Mouse (Mus musculus) kidney, adult 8-10 months (tissue): Measurements from ENCODE around the gene Olfm4.

Experiments used
- DNase-seq, 2 experiments: peaks; one replicate each; pipeline ENCODE4 v3.0.0; 2022

Olfm4 gene

DNA sequence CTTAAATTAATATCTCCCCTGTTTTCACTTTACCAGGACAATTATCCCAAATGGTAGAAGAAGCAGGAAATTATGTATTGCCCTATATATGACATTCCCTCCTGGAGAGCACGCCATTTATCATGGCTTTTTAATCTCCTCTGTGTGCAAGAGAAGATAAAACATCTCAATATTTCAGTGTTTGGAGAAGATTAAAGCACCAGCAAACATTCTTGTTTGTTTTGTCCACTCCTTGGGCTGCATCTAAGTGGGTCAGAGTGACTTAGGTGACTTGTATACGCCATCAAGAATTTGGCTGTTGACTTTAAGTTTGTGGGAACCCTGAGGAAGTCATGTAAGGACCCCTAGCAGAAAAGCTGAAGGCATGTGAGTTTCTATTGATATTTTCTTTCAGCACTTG, at the start of gene Olfm4:
TSS of gene Olfm4 (plus strand) at position 301 of the 400 bp plus-strand sequence.
- DNase-seq = no peak

GRCm38 (mm10) chr14:79934426-79934825, 49.5 kb upstream of the Olfm4 start:
- no peak for DNase-seq

- no peak for DNase-seq
Measured at GRCm38 (mm10) chr14:79936879-79937468, 46.9 kb upstream of the Olfm4 start.

GRCm38 (mm10) chr14:79945876-79946275, 38.0 kb upstream of the Olfm4 start:
- DNase-seq = peak; percentile 20 to 60

- no peak for DNase-seq
Measured at GRCm38 (mm10) chr14:79955678-79956077, 28.2 kb upstream of the Olfm4 start.

DNA sequence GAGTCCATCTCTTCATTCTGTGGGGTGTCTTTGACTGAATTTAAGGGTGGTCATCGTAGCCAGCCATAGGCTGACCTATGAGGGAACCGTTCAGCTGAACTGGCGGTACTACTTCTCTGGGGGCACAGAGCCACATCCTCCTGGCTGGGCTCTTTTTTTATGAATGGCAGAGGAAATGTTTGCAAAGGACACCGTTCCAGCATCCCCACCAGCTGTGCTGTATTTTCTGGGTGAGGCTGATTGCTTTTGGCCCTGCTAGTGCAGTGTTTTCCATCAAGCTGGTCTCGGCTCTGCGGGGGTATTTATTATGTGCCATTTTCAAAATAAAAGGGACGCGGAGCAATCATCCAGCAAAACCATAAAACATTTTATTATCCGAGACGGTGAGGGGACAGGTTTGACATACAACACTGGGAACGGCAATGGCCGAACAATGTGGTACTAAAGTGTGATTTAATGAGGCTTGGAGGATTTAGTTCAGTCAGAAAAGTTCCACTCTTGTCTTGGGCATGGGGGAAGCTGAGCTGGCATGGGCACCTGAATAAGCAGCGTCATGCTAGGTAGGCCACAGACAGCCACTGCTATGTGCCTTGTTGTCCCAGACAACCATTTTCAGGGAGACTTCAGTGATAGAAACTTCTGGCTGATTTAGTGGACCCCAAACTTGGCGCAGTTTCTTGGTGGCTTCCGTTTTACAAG, 25.9 kb upstream of the Olfm4 start:
- DNase-seq = no peak

- no peak for DNase-seq
Measured at GRCm38 (mm10) chr14:79961187-79961586, 22.7 kb upstream of the Olfm4 start.

DNA sequence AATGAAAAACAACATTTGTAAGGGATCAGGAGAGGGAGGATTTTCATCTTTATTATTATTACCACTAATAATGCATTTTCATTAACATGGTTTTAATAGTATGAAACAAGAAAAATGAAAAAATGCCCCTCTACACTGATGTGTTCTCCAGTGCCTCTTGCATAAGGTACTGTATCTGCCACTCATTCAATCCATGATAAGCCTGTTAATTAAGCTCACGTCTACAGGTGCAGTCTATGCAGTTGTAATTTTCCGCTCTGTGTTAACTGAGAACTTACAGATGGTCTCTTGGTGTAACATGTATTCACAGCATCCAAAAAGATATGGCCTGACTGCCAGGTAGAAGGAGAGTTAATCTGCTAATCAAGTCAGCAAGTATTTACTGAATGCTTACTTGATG, 22.3 kb upstream of the Olfm4 start:
- DNase-seq = no peak

- DNase-seq = peak; percentile 26 to 36
Measured at GRCm38 (mm10) chr14:79970165-79970564, 13.7 kb upstream of the Olfm4 start.

GRCm38 (mm10) chr14:79970928-79971738, 12.7 kb upstream of the Olfm4 start:
- DNase-seq = no peak

GRCm38 (mm10) chr14:79981437-79981836, 2.4 kb upstream of the Olfm4 start:
- no peak for DNase-seq

- DNase-seq = no peak
Measured at GRCm38 (mm10) chr14:79985137-79985670, 1.3 kb downstream of the Olfm4 start.

DNA sequence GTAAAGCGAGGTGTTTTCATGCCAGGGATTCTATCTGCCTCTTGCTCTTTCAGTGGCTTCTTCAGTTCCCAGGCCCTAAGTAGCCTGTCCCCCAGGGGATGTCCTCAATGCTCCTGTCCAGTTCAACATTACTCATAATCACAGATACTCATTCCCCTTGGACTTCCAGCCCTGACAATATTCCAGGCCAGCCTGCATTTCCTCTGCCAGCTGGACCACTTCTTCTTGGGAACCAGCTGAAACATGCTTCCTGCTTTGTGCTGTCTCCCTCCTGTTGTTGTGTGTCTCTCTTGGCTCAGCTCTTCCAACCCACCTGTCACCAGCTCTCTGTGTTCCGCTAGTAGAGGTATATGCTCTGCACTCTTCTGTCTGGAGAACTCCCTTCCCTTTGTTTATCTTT, 1.8 kb downstream of the Olfm4 start:
- no peak for DNase-seq

- no peak for DNase-seq
Measured at GRCm38 (mm10) chr14:79986831-79987230, 3.0 kb downstream of the Olfm4 start.

DNA sequence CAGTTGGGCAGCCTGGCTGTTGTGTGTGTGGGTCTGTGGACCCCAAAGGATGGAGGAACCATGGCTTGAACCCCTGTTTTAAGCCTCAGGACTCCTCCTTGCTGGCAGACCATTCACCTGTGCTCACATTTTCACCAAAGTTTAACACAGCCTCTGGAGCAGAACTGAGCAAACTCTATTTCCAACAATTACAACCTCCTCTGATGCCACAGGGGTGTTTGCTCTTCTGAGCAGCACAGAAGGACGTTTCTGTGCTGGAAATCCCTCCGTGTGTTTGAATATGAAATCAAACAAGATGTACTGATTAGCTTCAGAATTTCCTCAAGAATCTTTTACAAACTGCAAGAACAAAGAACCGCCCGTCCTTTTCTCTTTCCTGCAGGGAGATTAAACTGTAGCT, 5.9 kb downstream of the Olfm4 start:
- no peak for DNase-seq

DNA sequence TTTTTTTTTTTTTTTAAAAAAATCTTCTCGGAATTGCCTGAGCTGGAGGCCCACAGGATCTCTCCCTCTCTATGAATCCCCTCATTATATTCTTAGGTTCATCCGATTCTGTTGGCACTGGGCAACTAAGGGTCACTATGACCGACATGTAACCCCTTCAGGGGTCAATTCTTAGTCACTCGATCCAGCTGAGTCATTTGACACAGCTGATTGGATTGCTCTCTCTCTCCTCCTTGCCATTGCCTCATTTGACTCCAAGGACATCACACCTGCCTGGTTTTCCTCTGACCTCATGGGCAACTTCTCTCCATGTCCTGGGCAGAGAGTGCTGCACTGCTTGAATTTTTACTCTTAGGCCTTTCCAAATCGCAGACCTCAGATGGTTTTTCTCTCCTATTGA, 6.7 kb downstream of the Olfm4 start:
- DNase-seq = peak; percentile 26 to 42

DNA sequence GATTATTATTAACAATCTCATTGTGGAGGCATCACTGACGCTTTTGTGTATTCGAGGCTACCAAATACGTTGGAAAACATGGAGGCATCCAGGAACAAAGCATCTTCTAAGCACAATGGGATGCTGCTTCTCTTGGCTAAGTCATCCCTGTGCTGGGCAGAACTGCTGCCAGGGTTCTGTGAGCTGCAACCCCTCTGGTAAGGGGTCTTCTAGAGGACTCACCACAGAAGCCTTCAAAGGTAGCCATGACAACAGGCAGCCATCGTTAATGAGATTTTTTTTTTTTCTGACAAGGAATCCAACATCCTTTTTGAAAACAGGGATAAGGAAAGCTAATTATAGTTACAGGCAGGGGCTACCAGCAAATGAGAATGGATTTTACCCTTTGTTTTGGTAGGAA, 13.7 kb downstream of the Olfm4 start:
- DNase-seq = no peak

GRCm38 (mm10) chr14:80000110-80000531, 16.2 kb downstream of the Olfm4 start:
- DNase-seq = peak; percentile 34 to 47

DNA sequence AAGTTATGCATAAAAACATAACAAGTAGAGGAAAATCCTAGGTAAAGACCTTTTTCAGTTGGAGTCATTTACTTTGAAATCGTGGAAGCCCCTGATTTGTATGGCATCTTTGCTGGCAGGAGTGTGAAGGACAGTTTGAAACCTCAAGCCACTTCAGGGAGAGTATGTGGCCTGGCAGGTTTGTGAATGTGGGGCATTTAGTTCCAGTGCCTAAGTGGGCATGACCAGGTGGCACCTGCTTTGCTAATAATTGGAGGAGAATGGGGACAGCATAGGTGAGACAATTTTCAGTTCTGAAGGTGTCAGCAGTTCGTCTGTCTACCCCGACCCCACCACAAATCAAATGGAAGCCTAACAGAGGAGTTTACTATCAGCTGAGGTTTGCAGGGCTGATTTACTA, 23.8 kb downstream of the Olfm4 start:
- DNase-seq = no peak

- DNase-seq = peak in 1 of 2 experiments; percentile 31
Measured at GRCm38 (mm10) chr14:80010426-80010825, 26.5 kb downstream of the Olfm4 start.

GRCm38 (mm10) chr14:80014966-80015365, 31.1 kb downstream of the Olfm4 start:
- DNase-seq = no peak

GRCm38 (mm10) chr14:80016112-80016511, 32.2 kb downstream of the Olfm4 start:
- DNase-seq = no peak

DNA sequence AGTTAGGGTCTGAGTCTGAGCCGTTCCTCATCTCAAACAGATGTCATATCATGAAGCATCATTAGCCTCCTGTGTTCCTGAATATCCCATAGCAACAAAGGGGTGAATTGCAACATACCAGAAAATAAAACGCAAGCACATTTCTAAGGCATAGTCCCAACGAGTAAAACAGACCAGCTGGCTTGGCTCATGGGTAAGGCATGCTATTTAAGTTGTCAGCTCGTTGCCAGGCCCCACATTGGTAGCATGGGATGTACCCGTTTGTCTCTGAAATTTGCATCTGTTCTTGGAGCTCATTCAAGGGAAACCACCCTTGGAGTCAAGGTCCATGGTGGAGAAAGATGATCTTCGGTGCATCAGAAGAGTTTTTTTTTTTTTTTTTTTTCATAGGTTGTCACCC, 42.2 kb downstream of the Olfm4 start:
- DNase-seq = no peak
